Mouse (Mus musculus): ENCODE data around the gene Vmn2r108. TPM values are rescaled to one million over a fixed set of nuclear protein-coding genes. Genes with fewer than 3 reads are reported as not detected.
"Not testable (repeated sequence)": the region's sequence is repeated elsewhere in the genome, so short reads cannot be mapped to it uniquely, and the experiment has no call there.

The Vmn2r108 gene
- polyA plus RNA-seq (2017; shearing (Covaris generic)), result not detected

GRCm38 (mm10) chr17:20481231-20481630, at the start of gene Vmn2r108:
Vmn2r108 (minus strand) TSS chr17:20481331.
- no peak for ATAC-seq

GRCm38 (mm10) chr17:20508247-20508646, 27.1 kb upstream of the Vmn2r108 start:
- ATAC-seq, result not testable (repeated sequence)

GRCm38 (mm10) chr17:20497858-20498257, 16.7 kb upstream of the Vmn2r108 start, which contains the start of gene Vmn1r225:
Vmn1r225 (plus strand) TSS chr17:20498158.
- no peak for ATAC-seq

- no peak for ATAC-seq
Measured at GRCm38 (mm10) chr17:20473311-20473710, 7.8 kb downstream of the Vmn2r108 start.

GRCm38 (mm10) chr17:20439263-20439662, 41.9 kb downstream of the Vmn2r108 start:
- no peak for ATAC-seq

GRCm38 (mm10) chr17:20413846-20414245, 67.3 kb downstream of the Vmn2r108 start, which contains the start of gene Vmn1r224:
Vmn1r224 (plus strand) TSS chr17:20414146.
- no peak for ATAC-seq

Other genes with a start within 250 kb of the Vmn2r108 start
- under 1 TPM in 1 of 3 experiments, not detected in 2; 0.08 TPM for gene Vmn2r105, start 246.3 kb downstream of the Vmn2r108 start, polyA plus RNA-seq (2017; shearing (Covaris generic))
- gene Vmn2r106, start 195.8 kb downstream of the Vmn2r108 start, polyA plus RNA-seq (2017; shearing (Covaris generic)), result not detected
- gene Vmn2r107, start 136.1 kb downstream of the Vmn2r108 start, polyA plus RNA-seq (2017; shearing (Covaris generic)), result not detected
- not detected for gene Vmn1r224, start 67.2 kb downstream of the Vmn2r108 start, polyA plus RNA-seq (2017; shearing (Covaris generic))
- gene Vmn1r225, start 16.8 kb upstream of the Vmn2r108 start, polyA plus RNA-seq (2017; shearing (Covaris generic)), result not detected
- gene Vmn2r109, start 83.4 kb upstream of the Vmn2r108 start, polyA plus RNA-seq (2017; shearing (Covaris generic)), result not detected
- not detected for gene Vmn2r110, start 115.1 kb upstream of the Vmn2r108 start, polyA plus RNA-seq (2017; shearing (Covaris generic))
- not detected for gene Fpr-rs3, start 143.5 kb upstream of the Vmn2r108 start, polyA plus RNA-seq (2017; shearing (Covaris generic))
- gene Vmn1r226, start 201.5 kb upstream of the Vmn2r108 start, polyA plus RNA-seq (2017; shearing (Covaris generic)), result not detected
- not detected for gene Vmn1r227, start 248.5 kb upstream of the Vmn2r108 start, polyA plus RNA-seq (2017; shearing (Covaris generic))